Mouse (Mus musculus) right cerebral cortex, postnatal 4 days (tissue): ENCODE measurements around the gene Gm904.
"Not testable (repeated sequence)": the region's sequence is repeated elsewhere in the genome, so short reads cannot be mapped to it uniquely, and the experiment has no call there.

Source experiments
- DNase-seq: peaks from one replicate; pipeline ENCODE4 v3.0.0-alpha.2; 2022

Gm904 gene

GRCm38 (mm10) chr13:50642928-50643327 lies at the start of gene Gm904:
Gene Gm904 (plus strand): TSS chr13:50643228.
- not testable (repeated sequence) for DNase-seq

DNA sequence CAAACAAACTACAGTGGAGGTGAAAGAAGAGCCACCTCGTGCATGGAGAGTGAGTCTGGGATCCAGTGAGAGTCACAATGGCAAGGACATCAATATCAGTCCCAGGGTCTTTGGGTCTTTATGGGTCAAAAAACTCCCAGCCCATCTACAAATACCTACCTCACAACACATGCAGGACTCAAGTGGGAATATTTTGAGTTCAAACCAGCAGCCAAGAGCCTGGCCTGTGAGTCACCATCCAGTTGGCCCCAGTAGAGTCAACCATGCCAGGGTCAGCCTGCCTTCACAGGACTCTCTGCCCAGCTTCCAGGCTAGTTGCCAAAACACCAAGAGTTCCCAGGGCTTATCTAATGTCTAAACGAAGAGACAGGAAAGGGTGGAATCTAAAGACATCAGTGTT lies 5.7 kb downstream of the Gm904 start:
- not testable (repeated sequence) for DNase-seq
